Mouse (Mus musculus) heart, postnatal 4 days (tissue): ENCODE data around the gene Asap3. TPM values are rescaled to one million over a fixed set of nuclear protein-coding genes. Genes with fewer than 3 reads are reported as not detected.

ENCODE experiments used
- total RNA-seq, 2 experiments: library from RNA; stranded (reverse); gene quantifications; 2 replicates each; pipeline ENCODE4 v1.2.3; 2021

Asap3 gene
- total RNA-seq, 2 experiments from 2014 or later = 3.3 to 3.7 TPM

Other genes starting within 250 kb of the Asap3 start
- gene Gale, start 242.6 kb upstream of the Asap3 start, total RNA-seq = 1 to 10 TPM; 7.6 to 9.8 TPM
- 10 to 100 TPM; 46.3 to 46.9 TPM for gene Lypla2, start 233.7 kb upstream of the Asap3 start, total RNA-seq
- gene Pithd1, start 219.1 kb upstream of the Asap3 start, total RNA-seq = 10 to 100 TPM; 17.1 to 18.3 TPM
- 10 to 100 TPM; 38.4 to 38.5 TPM for gene Eloa, start 184.6 kb upstream of the Asap3 start, total RNA-seq
- 100 to 1,000 TPM; 395 to 405 TPM for gene Rpl11, start 152.9 kb upstream of the Asap3 start, total RNA-seq
- 10 to 100 TPM; 96.2 to 97.8 TPM for gene Id3, start 62.9 kb upstream of the Asap3 start, total RNA-seq
- gene E2f2, start 34.0 kb upstream of the Asap3 start, total RNA-seq = 1 to 10 TPM; 5.8 to 9.7 TPM
- 10 to 100 TPM; 55.2 to 56.7 TPM for gene Tcea3, start 41.4 kb downstream of the Asap3 start, total RNA-seq
- 10 to 100 TPM; 47.0 to 50.1 TPM for gene Zfp46, start 78.3 kb downstream of the Asap3 start, total RNA-seq
- gene Hnrnpr, start 104.6 kb downstream of the Asap3 start, total RNA-seq = 10 to 100 TPM; 91.9 to 99.3 TPM
- gene Htr1d, start 217.2 kb downstream of the Asap3 start, total RNA-seq = not detected